In the genomic region with DNA sequence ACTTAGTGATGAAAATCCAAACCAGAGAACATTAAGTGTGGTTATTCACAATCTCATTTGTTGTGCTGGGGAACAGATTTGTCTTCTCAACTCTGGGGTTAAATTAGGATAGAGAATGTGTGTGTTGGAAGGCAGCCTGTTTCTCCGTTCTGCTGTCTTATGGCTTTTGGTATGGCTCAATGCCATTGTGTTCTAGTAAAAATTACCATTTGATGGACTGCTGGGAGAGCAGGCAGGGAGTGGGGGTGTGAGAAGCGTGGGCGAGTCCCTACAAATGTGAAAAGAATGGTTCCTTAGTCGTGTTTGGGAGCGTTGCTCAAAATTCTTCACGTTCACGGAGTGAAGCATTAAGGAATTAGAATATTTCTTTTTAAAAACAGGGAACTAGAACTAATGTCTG, we compare ENCODE assay signal across 10 mouse cellular contexts.
DNase-seq lines count a peak whose midpoint lies in the region; ATAC-seq and TF ChIP-seq lines count a peak whose summit lies in the region.
"Had no signal": no experiment of that assay in that cellular context is flagged by ENCODE, and none has a peak within 500 bp of the region (broad histone marks: within the 10 kb centered on the region; RNA-seq: fewer than 3 reads in every experiment).

No protein-coding gene starts in this region.

- no peak for TF ChIP-seq CTCF in kidney, adult 2 months (conservative IDR thresholded peaks at IDR 0.05; ENCODE audit: insufficient read depth, insufficient read length, low read depth, low read length)
- no peak for TF ChIP-seq CTCF in embryonic fibroblast, embryonic 13.5 days (IDR thresholded peaks at IDR 0.05; ENCODE audit: borderline replicate concordance, insufficient read depth, low read length)

- WGBS in kidney, adult 2 months, result 63% methylated on average over 7 of the region's 7 CpGs
- 53% methylated on average over 7 of the region's 7 CpGs for WGBS in kidney, embryonic 15.5 days

- no peak overlapping the region for H3K4me3 ChIP-seq in kidney, adult 2 months (ENCODE audit: insufficient read depth, low read depth, low read length)
- no peak overlapping the region for H3K4me3 ChIP-seq in kidney, embryonic 15.5 days (replicated peaks)
- no peak overlapping the region for H3K4me3 ChIP-seq in embryonic fibroblast, embryonic 13.5 days (ENCODE audit: insufficient read depth, low read length)
- H3K4me3 ChIP-seq: erythroblast, embryonic 14.5 days had no signal

- H3K4me1 ChIP-seq in kidney, adult 2 months (ENCODE audit: control insufficient read depth, insufficient read depth, low read length), result peaks cover 2% of the 10 kb centered on the region; the same call in 1 of the 2 replicates
- no peaks in the 10 kb centered on the region for H3K4me1 ChIP-seq in kidney, embryonic 15.5 days
- H3K4me1 ChIP-seq in embryonic fibroblast, embryonic 13.5 days (ENCODE audit: control insufficient read depth, insufficient read depth, low read length), result no peaks in the 10 kb centered on the region

- no peak for TF ChIP-seq POLR2A in kidney, adult 2 months (IDR thresholded peaks at IDR 0.05; ENCODE audit: low read depth, low read length)
- no peak for TF ChIP-seq POLR2A in embryonic fibroblast, embryonic 13.5 days (IDR thresholded peaks at IDR 0.05; ENCODE audit: low read depth, low read length)

- H3K9ac ChIP-seq in kidney, embryonic 15.5 days, result no peak overlapping the region

- no peak for ATAC-seq in kidney, embryonic 15.5 days (replicated peaks; ENCODE audit: low FRiP score)

- H3K9me3 ChIP-seq in kidney, embryonic 15.5 days (replicated peaks), result no peaks in the 10 kb centered on the region

- H3K4me2 ChIP-seq in kidney, embryonic 15.5 days, result no peak overlapping the region

- no peaks in the 10 kb centered on the region for H3K36me3 ChIP-seq in kidney, adult 2 months (ENCODE audit: control insufficient read depth, insufficient read depth, low read length)
- H3K36me3 ChIP-seq in kidney, embryonic 15.5 days, result no peaks in the 10 kb centered on the region

- no peaks in the 10 kb centered on the region for H3K27me3 ChIP-seq in kidney, adult 2 months (replicated peaks; ENCODE audit: control insufficient read depth, insufficient read depth, low read length)
- no peaks in the 10 kb centered on the region for H3K27me3 ChIP-seq in kidney, embryonic 15.5 days

- peak; percentile 67 for DNase-seq in kidney, adult 2 months
- peak; percentile 59 to 92 for DNase-seq in layer of hippocampus, adult 18-20 months (ENCODE audit: low spot score in 2 of 2)
- DNase-seq in right cerebral cortex, postnatal 10 days (ENCODE audit: low spot score in 2 of 2), result peak; percentile 73 to 85
- DNase-seq in thymus, postnatal 10 days (ENCODE audit: low spot score in 2 of 2), result no peak
- DNase-seq in thymus, postnatal 25 days, result no peak
- no peak for DNase-seq in thymus, postnatal 0 days (ENCODE audit: low spot score)
- DNase-seq: adrenal gland, postnatal 25 days had no signal

- H3K27ac ChIP-seq in kidney, adult 2 months (ENCODE audit: insufficient read depth, low read depth, low read length), result no peak overlapping the region
- H3K27ac ChIP-seq in kidney, embryonic 15.5 days, result no peak overlapping the region
- peak overlapping the region; percentile 77 for H3K27ac ChIP-seq in embryonic fibroblast, embryonic 13.5 days (ENCODE audit: insufficient read depth, low read length)

Comparison
In these comparisons a context has a peak if more than half of its experiments do, and no peak if none do; other contexts are left out.
1. DNase-seq: peak in kidney, adult 2 months (single experiment), layer of hippocampus, adult 18-20 months (2 of 2) and right cerebral cortex, postnatal 10 days (2 of 2); none in thymus, postnatal 10 days (0 of 2), thymus, postnatal 25 days (single experiment) and thymus, postnatal 0 days (single experiment).